Mouse (Mus musculus): Measurements from ENCODE around the gene Itk.

- TF ChIP-seq POLR2A (IDR thresholded peaks at IDR 0.05; ENCODE audit: low read depth, low read length) (no peak), CTCF (IDR thresholded peaks at IDR 0.05; ENCODE audit: extremely low read depth, insufficient read length, insufficient replicate concordance, low read depth, low read length) (no peak)
Observed at GRCm38 (mm10) chr11:46282612-46283011, 106.7 kb downstream of the Itk start.
